Mouse (Mus musculus): ENCODE results near the gene BC003965. TPM values are rescaled to one million over a fixed set of nuclear protein-coding genes. Genes with fewer than 3 reads are reported as not detected.

BC003965 gene
- 38.3 and 38.6 TPM in 2 replicates for polyA plus RNA-seq (2015; fragmentation: Nextera tagmentation; extraction: Ambion mirVana)

DNA sequence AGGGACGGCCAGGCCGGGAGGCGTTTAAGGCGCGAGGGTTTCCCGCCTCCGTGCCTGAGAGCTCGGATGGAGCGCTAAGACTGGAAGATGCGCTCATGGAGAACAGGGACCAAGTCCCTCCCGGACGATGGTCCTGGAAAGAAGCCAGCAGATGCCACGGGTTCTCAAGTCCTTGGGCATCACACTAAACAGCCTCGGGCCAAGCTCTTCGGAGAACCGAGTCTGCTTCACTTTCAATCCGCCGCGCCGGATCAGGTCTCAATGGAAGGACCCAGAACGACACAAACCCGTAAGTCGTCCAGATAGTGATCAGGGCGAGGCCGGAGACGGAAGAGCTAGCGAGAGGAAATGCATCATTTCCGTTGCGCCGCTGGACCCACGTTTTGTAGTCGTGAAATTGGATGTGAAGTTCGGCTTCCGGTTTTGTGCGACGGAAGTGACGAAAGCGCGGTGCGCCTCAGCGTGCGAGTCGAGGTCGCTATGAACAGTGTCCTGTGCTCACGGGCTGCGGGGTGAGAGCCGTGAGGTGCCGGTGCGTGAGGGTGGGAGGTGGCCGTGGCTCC is at the start of gene BC003965:
Gene BC003965, plus strand, starts transcription at position 426 of the 563 bp plus-strand sequence.
- peak within 1 kb of the TSS; percentile 100 for H3K4me2 ChIP-seq
- H3K9me3 ChIP-seq (replicated peaks), result no peaks in the 10 kb centered on the region
- under 1% methylated on average over 50 of the region's 50 CpGs for WGBS
- no peaks in the 10 kb centered on the region for H3K36me3 ChIP-seq (ENCODE audit: poor library complexity, severe bottlenecking)
- peak within 1 kb of the TSS; percentile 93 for H3K27ac ChIP-seq
- peak within 1 kb of the TSS; percentile 91 for H3K9ac ChIP-seq
- peak within 1 kb of the TSS; percentile 90 for H3K4me3 ChIP-seq
- peaks cover 30% of the 10 kb centered on the region for H3K4me1 ChIP-seq
- H3K27me3 ChIP-seq, result peaks cover 10% of the 10 kb centered on the region
- peak; percentile 89 for ATAC-seq

DNA sequence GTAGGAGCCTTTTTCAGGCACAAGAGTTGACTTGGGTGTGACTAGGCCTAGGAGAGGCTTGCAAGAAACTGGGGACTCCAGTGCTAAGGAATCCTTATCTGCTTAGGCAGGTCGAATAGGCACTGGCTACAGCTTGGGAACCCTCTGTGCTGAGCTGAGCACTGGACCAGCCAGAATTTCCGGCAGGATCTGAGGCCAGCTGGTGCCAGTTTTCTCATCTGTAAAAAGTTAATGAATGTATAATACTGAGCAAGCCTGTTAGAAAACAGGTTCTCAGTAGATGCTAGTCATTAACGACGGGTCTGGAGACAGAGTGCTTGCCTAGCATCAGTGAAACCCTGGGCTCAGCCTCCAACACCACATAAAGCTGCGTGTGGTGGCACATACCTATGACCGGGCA is 48.7 kb upstream of the BC003965 start:
- Histone ChIP-seq H3K4me1 (peaks cover 17% of the 10 kb centered on the region), H3K27me3 (no peaks in the 10 kb centered on the region), H3K9ac (no peak overlapping the region), H3K9me3 (replicated peaks) (no peaks in the 10 kb centered on the region), H3K4me3 (no peak overlapping the region), H3K36me3 (ENCODE audit: poor library complexity, severe bottlenecking) (peaks cover 10% of the 10 kb centered on the region; the same call in 1 of the 2 replicates), H3K4me2 (no peak overlapping the region), H3K27ac (no peak overlapping the region)
- 91% methylated on average over 6 of the region's 6 CpGs for WGBS
- ATAC-seq, result no peak

DNA sequence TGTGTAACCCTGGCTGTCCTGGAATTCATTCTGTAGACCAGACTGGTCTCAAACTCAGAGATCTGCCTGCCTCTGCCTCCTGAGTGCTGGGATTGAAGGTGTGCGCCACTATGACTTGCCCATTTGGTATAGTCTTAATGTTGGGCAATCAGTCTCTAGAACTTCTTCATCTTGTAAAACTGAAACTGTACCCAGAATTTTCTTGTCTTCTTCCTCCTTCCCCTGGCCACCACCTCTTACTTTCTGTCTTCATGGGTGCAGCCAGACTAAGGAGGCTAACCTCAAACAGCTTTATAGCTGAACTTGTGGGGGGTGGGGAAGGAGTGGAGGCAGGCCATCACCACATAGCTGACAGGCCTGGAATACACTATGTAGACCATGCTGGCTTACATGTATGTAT is 45.6 kb upstream of the BC003965 start:
- Histone ChIP-seq H3K9me3 (replicated peaks) (no peaks in the 10 kb centered on the region), H3K4me2 (no peak overlapping the region), H3K27ac (no peak overlapping the region), H3K36me3 (ENCODE audit: poor library complexity, severe bottlenecking) (peaks cover 12% of the 10 kb centered on the region; the same call in 1 of the 2 replicates), H3K27me3 (no peaks in the 10 kb centered on the region), H3K9ac (no peak overlapping the region), H3K4me1 (peaks cover 16% of the 10 kb centered on the region), H3K4me3 (no peak overlapping the region)
- WGBS, result 97% methylated on average over 1 of the region's 1 CpGs
- ATAC-seq, result no peak

DNA sequence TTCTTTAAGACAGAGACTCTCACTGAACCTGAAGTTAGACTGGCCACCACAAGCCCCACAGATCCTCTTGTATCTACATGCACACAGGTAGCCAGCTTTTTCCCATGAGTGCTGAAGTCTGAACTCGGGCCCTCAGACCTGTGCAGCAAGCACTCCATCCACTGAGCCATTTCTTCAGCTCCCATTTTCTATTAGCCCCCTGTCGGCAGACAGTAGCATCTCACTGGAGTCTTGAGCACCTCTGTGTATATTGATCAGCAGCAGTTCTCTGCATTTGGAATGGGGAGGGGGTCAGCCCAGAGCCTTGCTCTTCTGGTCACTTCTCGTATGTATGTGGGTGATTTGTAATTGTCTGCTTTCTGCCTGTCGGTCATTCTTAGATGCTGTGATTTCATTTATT is 44.4 kb upstream of the BC003965 start:
- no peak for ATAC-seq
- H3K4me3 ChIP-seq, result no peak overlapping the region

DNA sequence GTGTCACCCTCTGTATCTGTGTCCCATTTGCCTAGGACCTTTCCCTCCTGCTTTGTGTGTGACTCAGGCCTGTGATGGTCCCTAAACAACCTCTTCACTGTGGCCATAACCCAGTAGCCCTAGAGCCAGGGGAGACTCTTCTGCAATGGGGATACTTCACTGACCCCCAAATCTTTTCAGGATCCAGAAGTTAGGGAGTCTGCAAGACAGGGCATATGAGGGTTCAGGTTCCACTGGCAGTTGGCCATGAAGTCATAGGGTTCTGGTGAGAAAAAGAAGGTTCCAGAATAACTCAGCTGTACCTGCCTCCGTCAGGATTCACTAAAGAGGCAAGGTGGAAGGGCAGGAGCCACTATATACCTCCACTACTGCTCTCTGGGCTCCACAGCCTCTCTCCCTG is 22.2 kb upstream of the BC003965 start, which contains the start of gene Ccdc154:
Gene Ccdc154, plus strand, starts transcription at position 301 of the 400 bp plus-strand sequence.
- no peak for ATAC-seq
- Histone ChIP-seq H3K4me2 (no peak within 1 kb of the TSS), H3K4me3 (no peak within 1 kb of the TSS), H3K36me3 (ENCODE audit: poor library complexity, severe bottlenecking) (peaks cover 48% of the 10 kb centered on the region), H3K27ac (no peak within 1 kb of the TSS), H3K27me3 (no peaks in the 10 kb centered on the region), H3K9ac (no peak within 1 kb of the TSS), H3K9me3 (replicated peaks) (no peaks in the 10 kb centered on the region), H3K4me1 (no peaks in the 10 kb centered on the region)
- 93% methylated on average over 1 of the region's 1 CpGs for WGBS

More for the DNA sequence above, 44.4 kb upstream of the BC003965 start:
- WGBS, result 71% methylated on average over 4 of the region's 4 CpGs
- no peak overlapping the region for H3K27ac ChIP-seq
- H3K4me2 ChIP-seq, result no peak overlapping the region
- no peaks in the 10 kb centered on the region for H3K27me3 ChIP-seq
- no peaks in the 10 kb centered on the region for H3K9me3 ChIP-seq (replicated peaks)
- peaks cover 6% of the 10 kb centered on the region; the same call in 1 of the 2 replicates for H3K4me1 ChIP-seq
- peaks cover 23% of the 10 kb centered on the region; the same call in 1 of the 2 replicates for H3K36me3 ChIP-seq (ENCODE audit: poor library complexity, severe bottlenecking)
- H3K9ac ChIP-seq, result no peak overlapping the region

DNA sequence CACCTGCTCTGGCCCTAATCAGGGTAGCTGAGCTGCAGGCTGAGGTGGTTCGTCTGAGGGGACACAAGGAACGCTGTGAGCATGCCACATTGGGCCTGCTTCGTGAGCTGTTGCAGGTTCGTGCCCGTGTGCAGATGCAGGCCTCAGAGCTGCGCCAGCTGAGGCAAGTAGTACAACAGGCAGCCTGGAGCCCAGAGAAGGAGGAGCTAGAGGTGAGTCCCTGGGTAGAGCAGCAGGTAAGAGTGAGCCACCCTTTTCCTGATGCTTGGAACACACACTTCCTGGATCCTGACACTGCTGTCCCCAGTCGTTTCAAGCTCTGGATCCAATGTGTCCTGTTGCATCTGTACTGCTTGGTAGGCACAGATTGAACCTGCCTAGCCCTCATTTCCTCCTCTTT is 21.0 kb upstream of the BC003965 start:
- ATAC-seq, result no peak
- H3K27me3 ChIP-seq, result no peaks in the 10 kb centered on the region
- H3K4me1 ChIP-seq, result no peaks in the 10 kb centered on the region
- H3K9ac ChIP-seq, result no peak overlapping the region
- no peak overlapping the region for H3K4me3 ChIP-seq
- 81% methylated on average over 7 of the region's 7 CpGs for whole genome bisulfite sequencing
- no peaks in the 10 kb centered on the region for H3K9me3 ChIP-seq (replicated peaks)
- no peak overlapping the region for H3K27ac ChIP-seq
- H3K36me3 ChIP-seq (ENCODE audit: poor library complexity, severe bottlenecking), result peaks cover 36% of the 10 kb centered on the region
- H3K4me2 ChIP-seq, result no peak overlapping the region

DNA sequence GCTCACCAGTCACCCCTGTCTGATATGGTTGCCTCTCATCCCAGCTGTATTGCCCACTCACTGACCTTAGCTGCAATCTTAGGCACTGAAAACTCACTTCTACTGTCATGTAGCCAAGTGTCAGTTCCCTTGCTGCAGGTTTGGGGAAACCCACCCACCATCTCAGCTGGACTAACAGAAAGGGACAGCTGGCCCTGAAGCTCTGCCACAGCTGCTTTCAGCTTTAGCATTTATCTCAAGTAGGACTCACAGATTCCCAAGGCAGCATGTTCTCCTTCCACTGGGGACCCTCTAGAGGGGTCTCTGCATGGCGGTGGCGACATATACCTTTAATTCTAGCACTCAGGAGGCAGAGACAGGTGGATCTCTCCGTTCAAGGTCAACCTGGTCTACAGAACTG is 19.6 kb upstream of the BC003965 start:
- H3K27me3 ChIP-seq, result no peaks in the 10 kb centered on the region
- no peaks in the 10 kb centered on the region for H3K4me1 ChIP-seq
- H3K36me3 ChIP-seq (ENCODE audit: poor library complexity, severe bottlenecking), result peaks cover 24% of the 10 kb centered on the region
- 89% methylated on average over 3 of the region's 3 CpGs for WGBS
- H3K9ac ChIP-seq, result no peak overlapping the region
- no peak overlapping the region for H3K4me3 ChIP-seq
- H3K4me2 ChIP-seq, result no peak overlapping the region
- no peak for ATAC-seq
- H3K9me3 ChIP-seq (replicated peaks), result no peaks in the 10 kb centered on the region
- no peak overlapping the region for H3K27ac ChIP-seq

DNA sequence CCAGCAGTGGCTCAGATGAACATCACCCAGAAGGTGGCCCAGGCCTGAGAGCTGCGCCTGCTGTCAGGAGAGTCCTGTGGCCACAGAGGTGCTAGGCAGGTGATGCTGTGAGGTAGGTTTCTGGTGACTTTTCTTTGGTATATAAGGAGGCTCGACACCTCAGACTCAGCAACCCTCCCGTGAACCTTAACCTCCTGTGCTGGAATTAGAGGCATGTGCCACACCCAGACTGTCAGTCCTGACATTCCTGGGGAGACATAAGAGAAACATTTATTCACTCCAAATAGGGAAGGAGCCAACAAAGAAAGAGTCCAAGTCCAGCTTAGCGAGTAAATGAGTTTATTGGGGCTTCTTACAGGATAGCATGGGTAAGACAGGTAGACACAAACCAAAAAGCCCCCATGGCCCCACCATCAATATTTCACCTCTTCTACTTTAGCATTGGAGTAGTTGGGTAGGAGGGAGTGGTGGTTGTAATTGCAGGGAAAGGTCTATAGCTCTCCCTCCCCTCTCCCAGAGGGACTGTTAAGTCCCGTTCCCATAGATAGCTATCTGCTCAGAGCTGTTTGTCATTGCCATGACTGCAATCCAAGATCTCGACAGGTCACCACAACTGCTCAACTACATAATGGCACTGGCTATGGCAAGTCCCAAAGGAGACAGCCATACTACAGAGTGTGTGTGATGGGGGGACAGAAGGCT is 18.2 kb upstream of the BC003965 start:
- 85% methylated on average over 6 of the region's 6 CpGs for WGBS
- peaks cover 11% of the 10 kb centered on the region for H3K36me3 ChIP-seq (ENCODE audit: poor library complexity, severe bottlenecking)

DNA sequence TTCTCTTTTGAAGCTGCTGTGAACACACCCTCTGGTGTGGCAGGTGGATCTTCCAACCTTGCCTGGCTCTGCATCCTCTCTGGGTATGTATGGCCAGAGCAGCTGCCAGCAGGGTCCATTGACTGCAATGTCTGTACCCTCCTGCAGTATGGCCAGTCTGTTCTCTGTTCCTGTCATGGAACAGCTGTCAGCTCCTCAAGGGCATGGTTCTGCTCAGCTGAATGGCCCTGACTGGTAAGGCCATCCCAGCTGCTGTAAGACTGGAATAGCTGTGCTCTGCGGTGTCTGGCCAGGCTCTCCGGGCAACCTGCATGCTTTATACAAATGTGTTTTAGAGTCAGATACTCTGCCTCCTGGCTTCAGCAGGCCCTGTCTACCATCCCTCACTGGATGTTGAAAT is 14.6 kb upstream of the BC003965 start:
- Histone ChIP-seq H3K27ac (no peak overlapping the region), H3K9ac (no peak overlapping the region), H3K4me2 (no peak overlapping the region), H3K9me3 (replicated peaks) (no peaks in the 10 kb centered on the region), H3K36me3 (ENCODE audit: poor library complexity, severe bottlenecking) (no peaks in the 10 kb centered on the region), H3K27me3 (no peaks in the 10 kb centered on the region), H3K4me1 (no peaks in the 10 kb centered on the region), H3K4me3 (no peak overlapping the region)
- ATAC-seq, result no peak
- WGBS, result 93% methylated on average over 2 of the region's 2 CpGs

More for the DNA sequence above, 18.2 kb upstream of the BC003965 start:
- Histone ChIP-seq H3K4me3 (no peak overlapping the region), H3K9ac (no peak overlapping the region), H3K4me2 (no peak overlapping the region), H3K27me3 (no peaks in the 10 kb centered on the region), H3K4me1 (no peaks in the 10 kb centered on the region), H3K9me3 (replicated peaks) (no peaks in the 10 kb centered on the region), H3K27ac (no peak overlapping the region)
- ATAC-seq, result no peak

DNA sequence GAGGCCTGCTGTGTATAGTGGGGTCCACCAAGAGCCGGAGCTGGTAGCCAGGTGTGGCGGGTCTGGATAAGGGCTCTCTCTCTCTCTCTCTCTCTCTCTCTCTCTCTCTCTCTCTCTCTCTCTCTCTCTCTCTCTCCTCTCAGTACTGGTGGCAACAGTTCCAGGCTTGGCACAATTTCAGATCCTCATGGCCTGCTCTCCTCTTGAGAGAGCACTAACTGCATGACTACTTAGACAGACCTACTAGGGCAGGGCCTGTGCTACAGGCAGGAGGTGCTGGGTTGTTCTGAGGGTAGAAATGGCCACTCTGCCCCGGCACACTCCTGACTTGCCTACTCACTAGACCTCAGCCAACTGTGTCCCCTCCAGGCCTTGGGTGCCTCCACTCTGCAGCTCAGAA is 11.8 kb upstream of the BC003965 start:
- Histone ChIP-seq H3K4me3 (no peak overlapping the region), H3K4me1 (no peaks in the 10 kb centered on the region), H3K9ac (no peak overlapping the region), H3K27me3 (no peaks in the 10 kb centered on the region), H3K27ac (no peak overlapping the region), H3K9me3 (replicated peaks) (no peaks in the 10 kb centered on the region), H3K36me3 (ENCODE audit: poor library complexity, severe bottlenecking) (no peaks in the 10 kb centered on the region), H3K4me2 (no peak overlapping the region)
- no peak for ATAC-seq
- 90% methylated on average over 3 of the region's 3 CpGs for WGBS

DNA sequence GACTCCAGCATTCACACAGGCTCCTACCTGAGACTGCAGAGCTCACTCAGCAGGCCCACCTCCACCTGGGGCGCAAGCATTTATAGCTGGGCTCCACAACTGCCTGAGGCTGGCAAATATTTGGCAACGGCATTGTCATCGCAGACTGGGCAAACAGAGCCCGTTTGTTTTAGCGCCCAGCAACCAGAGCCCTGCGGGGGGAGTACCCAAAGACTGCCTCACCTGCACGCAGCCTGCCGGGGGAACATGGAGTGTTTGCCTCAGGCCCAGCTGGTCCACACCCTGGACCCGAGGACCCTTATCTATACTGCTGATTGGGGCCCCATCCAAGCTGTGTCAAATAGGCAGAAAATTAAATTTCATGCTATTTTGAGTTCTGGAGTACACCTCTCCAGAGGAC is 8.9 kb upstream of the BC003965 start, which contains the start of gene Gm38655:
Gene Gm38655, minus strand, starts transcription at position 61 of the 400 bp plus-strand sequence.
- Histone ChIP-seq H3K27ac (no peak within 1 kb of the TSS), H3K9ac (no peak within 1 kb of the TSS), H3K4me1 (no peaks in the 10 kb centered on the region), H3K9me3 (replicated peaks) (no peaks in the 10 kb centered on the region), H3K36me3 (ENCODE audit: poor library complexity, severe bottlenecking) (no peaks in the 10 kb centered on the region), H3K4me3 (no peak within 1 kb of the TSS), H3K27me3 (no peaks in the 10 kb centered on the region), H3K4me2 (no peak within 1 kb of the TSS)
- WGBS, result 79% methylated on average over 9 of the region's 9 CpGs
- ATAC-seq, result no peak

DNA sequence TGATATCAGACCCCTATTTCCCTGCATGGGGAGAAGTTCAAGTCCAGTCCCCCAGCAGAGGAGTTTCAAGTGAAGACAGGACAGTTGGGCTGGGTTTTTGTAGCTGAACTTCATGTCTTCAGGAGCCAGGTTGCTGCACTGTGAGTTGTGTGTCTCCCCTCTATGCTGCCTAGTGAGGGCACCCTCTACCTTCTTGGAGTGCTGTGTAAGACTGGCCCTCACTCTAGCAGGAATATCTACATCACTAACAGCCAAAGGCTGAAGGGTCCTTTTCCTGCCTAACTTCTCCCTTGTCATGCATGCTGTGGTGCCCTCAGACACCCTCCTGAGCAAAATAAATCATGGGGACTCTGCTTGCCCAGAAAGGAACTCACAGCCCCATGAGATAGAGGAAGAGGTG is 1.1 kb upstream of the BC003965 start:
- Histone ChIP-seq H3K9ac (peak overlapping the region; percentile 91), H3K36me3 (ENCODE audit: poor library complexity, severe bottlenecking) (no peaks in the 10 kb centered on the region), H3K27me3 (peaks cover 10% of the 10 kb centered on the region), H3K4me2 (peak overlapping the region; percentile 100), H3K4me1 (peaks cover 27% of the 10 kb centered on the region), H3K9me3 (replicated peaks) (no peaks in the 10 kb centered on the region), H3K4me3 (peak overlapping the region; percentile 90; the same call in 1 of the 2 replicates), H3K27ac (no peak overlapping the region)
- ATAC-seq, result no peak
